Mouse (Mus musculus): Measurements from ENCODE around the gene Rassf2.
A peak's percentile ranks its signal among the peaks of the same experiment; 100 is the strongest.

Gene Rassf2

GRCm38 (mm10) chr2:132029646-132030417, at the start of gene Rassf2:
Gene Rassf2 (minus strand): TSS chr2:132030258.
- peak; percentile 77 for DNase-seq

- no peak for DNase-seq
These were observed 49.1 kb upstream of the Rassf2 start for GRCm38 (mm10) chr2:132079139-132079538.

GRCm38 (mm10) chr2:132073052-132073451, 43.0 kb upstream of the Rassf2 start:
- DNase-seq: no peak

- DNase-seq: no peak
These were observed 40.1 kb upstream of the Rassf2 start for GRCm38 (mm10) chr2:132069985-132070735.

- DNase-seq: no peak
These were observed 34.2 kb upstream of the Rassf2 start for GRCm38 (mm10) chr2:132064185-132064831.

GRCm38 (mm10) chr2:132063776-132064175, 33.7 kb upstream of the Rassf2 start:
- no peak for DNase-seq

GRCm38 (mm10) chr2:132061884-132062283, 31.8 kb upstream of the Rassf2 start:
- DNase-seq: no peak

GRCm38 (mm10) chr2:132059919-132060318, 29.9 kb upstream of the Rassf2 start:
- DNase-seq: no peak

GRCm38 (mm10) chr2:132055349-132055753, 25.3 kb upstream of the Rassf2 start:
- no peak for DNase-seq

- DNase-seq: no peak
These were observed 23.8 kb upstream of the Rassf2 start for GRCm38 (mm10) chr2:132053824-132054223.

GRCm38 (mm10) chr2:132051798-132052197, 21.7 kb upstream of the Rassf2 start:
- DNase-seq: no peak

GRCm38 (mm10) chr2:132049921-132050320, 19.9 kb upstream of the Rassf2 start:
- no peak for DNase-seq

- no peak for DNase-seq
These were observed 19.4 kb upstream of the Rassf2 start for GRCm38 (mm10) chr2:132049491-132049890.

- no peak for DNase-seq
These were observed 18.2 kb upstream of the Rassf2 start for GRCm38 (mm10) chr2:132048143-132048772.

GRCm38 (mm10) chr2:132047364-132047763, 17.3 kb upstream of the Rassf2 start:
- DNase-seq: no peak

- DNase-seq: no peak
These were observed 16.6 kb upstream of the Rassf2 start for GRCm38 (mm10) chr2:132046659-132047058.

GRCm38 (mm10) chr2:132044320-132045274, 14.5 kb upstream of the Rassf2 start:
- DNase-seq: no peak

- DNase-seq: peak; percentile 59
These were observed 13.1 kb upstream of the Rassf2 start for GRCm38 (mm10) chr2:132043101-132043621.

GRCm38 (mm10) chr2:132039894-132040293, 9.8 kb upstream of the Rassf2 start:
- no peak for DNase-seq

- no peak for DNase-seq
These were observed 6.3 kb upstream of the Rassf2 start for GRCm38 (mm10) chr2:132036326-132036725.

- no peak for DNase-seq
These were observed 5.4 kb upstream of the Rassf2 start for GRCm38 (mm10) chr2:132035470-132035835.
